11 mouse cellular contexts compared by ENCODE assay signal in genomic region chr3:84021217-84022200, GRCm38 (mm10). TPM values are rescaled to one million over a fixed set of nuclear protein-coding genes. Genes with fewer than 3 reads are reported as not detected.
DNase-seq lines count a peak whose midpoint lies in the region; ATAC-seq lines count a peak whose summit lies in the region.
"Had no signal": no experiment of that assay in that cellular context is flagged by ENCODE, and none has a peak within 500 bp of the region (broad histone marks: within the 10 kb centered on the region; RNA-seq: fewer than 3 reads in every experiment).

No protein-coding gene starts in this region.

- no peak overlapping the region for H3K27ac ChIP-seq in intestine, embryonic 15.5 days
- H3K27ac ChIP-seq: heart, embryonic 13.5 days; kidney, embryonic 15.5 days had no signal

- H3K9ac ChIP-seq in intestine, embryonic 15.5 days = no peak overlapping the region
- H3K9ac ChIP-seq: heart, embryonic 13.5 days; kidney, embryonic 15.5 days had no signal

- H3K27me3 ChIP-seq in intestine, embryonic 15.5 days (replicated peaks) = no peaks in the 10 kb centered on the region
- H3K27me3 ChIP-seq: heart, embryonic 13.5 days; kidney, embryonic 15.5 days had no signal

- H3K4me2 ChIP-seq in intestine, embryonic 15.5 days (replicated peaks) = no peak overlapping the region
- H3K4me2 ChIP-seq: heart, embryonic 13.5 days; kidney, embryonic 15.5 days had no signal

- H3K9me3 ChIP-seq in intestine, embryonic 15.5 days = no peaks in the 10 kb centered on the region
- H3K9me3 ChIP-seq: heart, embryonic 13.5 days; kidney, embryonic 15.5 days had no signal

- WGBS in intestine, embryonic 15.5 days = 53% methylated on average over 8 of the region's 8 CpGs

- no peak for ATAC-seq in monocyte, adult 5-6 weeks (replicated peaks; ENCODE audit: insufficient number of reproducible peaks, low FRiP score, low TSS enrichment, poor library complexity, severe bottlenecking)
- peak; percentile 81 for ATAC-seq in intestine, embryonic 15.5 days
- ATAC-seq in megakaryocyte-erythroid progenitor cell, adult 5-6 weeks (replicated peaks; ENCODE audit: low FRiP score, low TSS enrichment, poor library complexity, severe bottlenecking) = peak; percentile 37; the same call in 1 of the 2 replicates

- H3K4me3 ChIP-seq in intestine, embryonic 15.5 days (replicated peaks) = no peak overlapping the region
- H3K4me3 ChIP-seq: heart, embryonic 13.5 days; kidney, embryonic 15.5 days had no signal

- peak; percentile 4 for DNase-seq in adrenal gland, postnatal 14 days
- no peak for DNase-seq in adrenal gland, adult (ENCODE audit: inconsistent age in 2 of 2, low spot score in 1 of 2)
- peak; percentile 12 to 21 for DNase-seq in monocyte, adult 2 months (ENCODE audit: low read depth in 1 of 2, low spot score in 2 of 2)
- no peak for DNase-seq in yolk sac, embryonic 10.5 days (ENCODE audit: low spot score)
- DNase-seq in cerebellum, postnatal 14 days = no peak
- DNase-seq: cerebellum, adult 11-12 months had no signal

- peaks cover 26% of the 10 kb centered on the region for H3K4me1 ChIP-seq in intestine, embryonic 15.5 days (replicated peaks)

- no peaks in the 10 kb centered on the region for H3K36me3 ChIP-seq in intestine, embryonic 15.5 days
- H3K36me3 ChIP-seq: kidney, embryonic 15.5 days had no signal

RNA-seq across cellular contexts. Expression of gene Tmem131l, which starts 18.5 kb away (rescaled TPM):
- 45.7 and 60.1 TPM in 2 replicates for total RNA-seq in adrenal gland, postnatal 14 days (2021)
- total RNA-seq in monocyte, adult 5-6 weeks (2017) = 41.7 to 63.6 TPM (median 57.3 TPM) in 3 replicates
- polyA plus RNA-seq in intestine, embryonic 15.5 days (2015; fragmentation: Nextera tagmentation; extraction: Ambion mirVana) = 26.1 and 32.0 TPM in 2 replicates
- 103 and 106 TPM in 2 replicates for total RNA-seq in megakaryocyte-erythroid progenitor cell, adult 5-6 weeks (2014; fragmentation: Nextera tagmentation)
- 32.7 and 42.1 TPM in 2 replicates for total RNA-seq in megakaryocyte-erythroid progenitor cell, adult 5-6 weeks (2017)

Comparison
In these comparisons a context has a peak if more than half of its experiments do, and no peak if none do; other contexts are left out.
1. DNase-seq: peak in adrenal gland, postnatal 14 days (single experiment) and monocyte, adult 2 months (2 of 2); none in adrenal gland, adult (0 of 2), yolk sac, embryonic 10.5 days (single experiment) and cerebellum, postnatal 14 days (0 of 2).